Mouse (Mus musculus): ENCODE results near the gene Usp25. TPM values are rescaled to one million over a fixed set of nuclear protein-coding genes. Genes with fewer than 3 reads are reported as not detected.
A peak's percentile ranks its signal among the peaks of the same experiment; 100 is the strongest.

The Usp25 gene
- polyA plus RNA-seq, 1 experiment from 2014 or later = 11.9 TPM

DNA sequence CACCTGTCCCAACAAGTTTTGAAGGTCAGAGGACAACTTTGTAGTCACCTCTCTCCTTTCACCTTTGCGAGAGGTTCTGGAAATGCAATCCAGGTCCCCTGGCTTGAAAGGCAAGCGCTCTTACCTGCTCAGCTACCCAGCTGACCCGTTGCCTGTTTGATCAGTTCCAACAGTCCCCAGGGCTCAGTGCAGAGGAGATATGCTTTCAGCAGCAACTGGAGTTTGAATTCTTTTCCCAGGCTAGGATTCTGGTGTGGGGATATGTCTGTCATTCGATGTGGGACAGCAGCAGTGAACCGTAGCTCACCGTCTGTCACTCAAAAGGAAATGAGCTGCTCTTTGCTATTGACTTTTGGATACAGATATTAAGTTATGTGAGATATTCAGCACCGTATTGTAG, 4.4 kb downstream of the Usp25 start:
- Histone ChIP-seq H3K9ac (replicated peaks) (no peak overlapping the region), H3K4me1 (peaks cover 25% of the 10 kb centered on the region), H3K27ac (replicated peaks) (no peak overlapping the region), H3K4me3 (no peak overlapping the region), H3K27me3 (no peaks in the 10 kb centered on the region), H3K4me2 (replicated peaks) (no peak overlapping the region), H3K9me3 (no peaks in the 10 kb centered on the region), H3K36me3 (no peaks in the 10 kb centered on the region)
- ATAC-seq (replicated peaks) = no peak
- 88% methylated on average over 7 of the region's 7 CpGs for WGBS

DNA sequence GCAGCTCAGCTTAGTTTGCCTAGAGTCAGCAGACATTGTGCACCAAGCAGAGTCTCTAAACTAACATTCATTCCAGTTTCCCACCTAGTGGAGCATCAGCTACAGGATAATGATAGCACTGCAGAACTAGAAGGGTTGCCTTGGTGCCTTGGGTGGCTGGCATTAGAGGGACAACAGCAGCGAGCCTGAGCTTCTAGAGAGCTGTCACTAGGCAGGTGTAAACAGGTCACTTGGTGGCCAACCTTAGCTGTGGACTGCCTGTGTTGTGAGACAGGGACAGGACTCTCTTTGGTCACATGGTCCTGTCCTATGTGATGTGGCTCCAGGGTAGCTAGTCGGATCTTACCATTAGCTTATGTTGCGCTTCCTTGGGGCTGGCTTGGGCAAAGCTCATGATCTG, 6.7 kb downstream of the Usp25 start:
- Histone ChIP-seq H3K4me2 (replicated peaks) (no peak overlapping the region), H3K27ac (replicated peaks) (no peak overlapping the region), H3K36me3 (peaks cover 11% of the 10 kb centered on the region; the same call in 1 of the 2 replicates), H3K9ac (replicated peaks) (no peak overlapping the region), H3K4me3 (no peak overlapping the region), H3K9me3 (no peaks in the 10 kb centered on the region), H3K27me3 (no peaks in the 10 kb centered on the region), H3K4me1 (peaks cover 9% of the 10 kb centered on the region)
- WGBS = 68% methylated on average over 3 of the region's 3 CpGs
- ATAC-seq (replicated peaks) = no peak

DNA sequence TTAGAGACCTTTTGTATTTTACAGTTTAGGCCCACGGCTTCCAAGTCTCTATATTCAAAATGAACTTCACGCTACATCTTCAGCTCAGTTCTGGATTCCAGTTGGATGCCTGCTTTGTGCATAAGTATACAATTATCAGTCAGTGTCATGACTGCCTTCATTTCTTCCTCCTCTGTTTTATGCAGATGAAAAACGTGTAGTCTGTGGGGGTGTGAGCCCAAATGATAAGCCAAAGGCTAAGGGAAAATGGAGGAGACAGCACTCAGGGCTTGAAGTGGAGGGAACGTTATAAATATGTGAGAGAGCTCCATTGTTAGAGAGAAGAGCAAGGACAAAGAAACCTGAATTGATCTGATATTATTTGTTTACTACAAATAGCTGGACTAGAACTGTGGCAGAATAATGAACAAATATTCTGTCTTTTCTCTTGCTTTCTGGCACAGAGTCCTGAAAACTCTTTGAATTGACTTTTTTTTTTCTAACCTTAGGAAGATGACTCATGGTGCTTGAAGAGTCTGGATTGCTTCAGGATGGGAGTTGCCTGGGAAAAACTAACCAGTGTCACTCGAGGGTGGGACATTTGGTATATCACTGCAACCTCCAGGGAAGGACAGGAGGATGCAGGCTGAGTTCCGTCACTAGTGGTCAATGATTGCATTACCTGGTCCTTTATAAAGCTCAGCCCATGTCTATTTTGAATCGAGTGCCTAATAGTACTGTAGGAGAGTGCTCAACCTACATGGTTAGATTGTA, 10.3 kb downstream of the Usp25 start:
- WGBS = 93% methylated on average over 7 of the region's 7 CpGs
- ATAC-seq (replicated peaks) = no peak

DNA sequence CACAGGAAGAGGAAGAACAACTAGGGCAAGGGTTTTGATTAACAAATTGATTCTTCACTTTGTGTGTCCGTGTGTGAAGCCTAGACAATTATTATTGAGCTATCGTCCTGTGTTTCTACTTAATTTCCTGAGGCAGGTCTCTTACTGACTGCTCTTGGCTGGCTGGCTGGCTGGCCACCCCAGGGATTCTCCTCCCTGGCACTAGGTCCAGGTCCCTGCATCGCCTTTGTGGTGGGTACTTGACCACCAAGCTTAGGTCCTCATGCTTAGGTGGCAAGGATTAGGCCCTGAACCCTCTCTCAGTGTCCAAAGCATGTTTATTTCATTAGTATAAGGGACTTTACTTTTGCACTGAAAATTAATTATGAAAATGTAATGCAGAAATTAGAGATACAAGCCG, 12.6 kb downstream of the Usp25 start:
- 93% methylated on average over 4 of the region's 4 CpGs for WGBS
- Histone ChIP-seq H3K27ac (replicated peaks) (no peak overlapping the region), H3K4me3 (no peak overlapping the region), H3K9ac (replicated peaks) (no peak overlapping the region), H3K27me3 (no peaks in the 10 kb centered on the region), H3K36me3 (peaks cover 13% of the 10 kb centered on the region; the same call in 1 of the 2 replicates), H3K9me3 (no peaks in the 10 kb centered on the region), H3K4me2 (replicated peaks) (no peak overlapping the region), H3K4me1 (peaks cover 18% of the 10 kb centered on the region)
- no peak for ATAC-seq (replicated peaks)

More for the DNA sequence above, 10.3 kb downstream of the Usp25 start:
- H3K4me1 ChIP-seq = peaks cover 11% of the 10 kb centered on the region
- H3K27me3 ChIP-seq = no peaks in the 10 kb centered on the region
- no peak overlapping the region for H3K4me2 ChIP-seq (replicated peaks)
- no peak overlapping the region for H3K4me3 ChIP-seq
- no peak overlapping the region for H3K27ac ChIP-seq (replicated peaks)
- no peaks in the 10 kb centered on the region for H3K9me3 ChIP-seq
- peaks cover 13% of the 10 kb centered on the region; the same call in 1 of the 2 replicates for H3K36me3 ChIP-seq
- H3K9ac ChIP-seq (replicated peaks) = no peak overlapping the region

DNA sequence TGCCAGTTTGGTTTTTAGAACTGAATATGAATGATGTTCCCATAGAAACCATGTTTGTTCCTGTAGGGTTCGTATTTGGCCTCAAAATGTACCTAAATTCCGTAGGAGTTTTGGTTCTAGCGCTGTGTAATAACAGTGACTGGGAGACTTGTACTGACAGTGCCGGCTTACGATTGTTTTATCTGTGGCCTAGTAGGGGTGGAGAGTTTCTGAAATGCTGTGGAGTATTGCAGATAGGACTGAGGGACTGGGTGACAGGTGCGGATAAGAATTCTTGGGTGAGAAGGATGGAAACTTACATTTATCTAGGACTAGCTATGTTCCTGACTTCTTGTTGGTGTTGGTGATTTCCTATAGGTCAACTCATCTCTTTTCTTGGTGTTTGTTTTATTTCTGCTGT, 13.4 kb downstream of the Usp25 start:
- ATAC-seq (replicated peaks) = no peak
- no peak overlapping the region for H3K9ac ChIP-seq (replicated peaks)
- peaks cover 13% of the 10 kb centered on the region; the same call in 1 of the 2 replicates for H3K36me3 ChIP-seq
- H3K27ac ChIP-seq (replicated peaks) = no peak overlapping the region
- no peaks in the 10 kb centered on the region for H3K27me3 ChIP-seq
- no peaks in the 10 kb centered on the region for H3K9me3 ChIP-seq
- H3K4me3 ChIP-seq = no peak overlapping the region
- H3K4me1 ChIP-seq = peaks cover 19% of the 10 kb centered on the region
- no peak overlapping the region for H3K4me2 ChIP-seq (replicated peaks)
- WGBS = 94% methylated on average over 6 of the region's 6 CpGs

DNA sequence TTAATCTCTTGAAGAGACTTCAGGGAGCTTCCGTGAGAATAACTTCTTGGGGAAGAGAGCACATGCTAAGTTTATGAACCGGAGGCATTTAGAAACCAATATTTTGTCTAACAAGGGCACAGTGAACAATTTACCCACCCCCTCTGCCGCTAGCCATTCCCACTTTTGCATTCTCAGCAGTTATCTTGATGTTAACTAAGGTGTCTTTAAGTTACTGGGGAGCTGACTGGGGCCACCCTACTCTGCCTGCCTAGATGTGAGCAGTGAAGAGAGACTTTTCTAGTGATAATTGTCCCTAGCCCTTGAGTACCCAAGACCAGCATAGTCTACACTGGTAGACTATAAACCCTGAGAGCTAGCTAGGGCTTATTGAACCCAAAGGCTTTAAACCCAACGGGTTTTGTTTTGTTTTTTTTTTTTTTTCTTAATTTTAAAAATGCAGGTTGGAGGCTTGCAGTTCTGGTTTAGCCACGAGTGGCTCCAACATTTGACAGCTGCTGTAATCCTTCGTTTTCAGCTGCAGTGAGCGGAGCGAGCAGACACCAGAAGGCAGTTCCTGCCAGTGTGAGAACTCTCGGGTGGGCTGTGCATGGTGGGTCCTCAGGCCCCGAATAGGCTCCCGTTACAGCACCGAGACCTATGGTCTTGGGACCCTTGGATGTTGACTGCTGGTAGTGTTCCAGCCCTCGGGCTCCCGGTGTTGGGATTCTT, 14.6 kb downstream of the Usp25 start:
- no peaks in the 10 kb centered on the region for H3K9me3 ChIP-seq
- 74% methylated on average over 14 of the region's 14 CpGs for WGBS
- H3K4me3 ChIP-seq = no peak overlapping the region
- no peak; the same call in 1 of the 2 replicates for ATAC-seq (replicated peaks)
- H3K4me2 ChIP-seq (replicated peaks) = no peak overlapping the region
- H3K27me3 ChIP-seq = no peaks in the 10 kb centered on the region
- H3K36me3 ChIP-seq = peaks cover 13% of the 10 kb centered on the region; the same call in 1 of the 2 replicates
- no peak overlapping the region for H3K9ac ChIP-seq (replicated peaks)
- H3K4me1 ChIP-seq = peaks cover 19% of the 10 kb centered on the region
- no peak overlapping the region; the same call in 1 of the 2 replicates for H3K27ac ChIP-seq (replicated peaks)

DNA sequence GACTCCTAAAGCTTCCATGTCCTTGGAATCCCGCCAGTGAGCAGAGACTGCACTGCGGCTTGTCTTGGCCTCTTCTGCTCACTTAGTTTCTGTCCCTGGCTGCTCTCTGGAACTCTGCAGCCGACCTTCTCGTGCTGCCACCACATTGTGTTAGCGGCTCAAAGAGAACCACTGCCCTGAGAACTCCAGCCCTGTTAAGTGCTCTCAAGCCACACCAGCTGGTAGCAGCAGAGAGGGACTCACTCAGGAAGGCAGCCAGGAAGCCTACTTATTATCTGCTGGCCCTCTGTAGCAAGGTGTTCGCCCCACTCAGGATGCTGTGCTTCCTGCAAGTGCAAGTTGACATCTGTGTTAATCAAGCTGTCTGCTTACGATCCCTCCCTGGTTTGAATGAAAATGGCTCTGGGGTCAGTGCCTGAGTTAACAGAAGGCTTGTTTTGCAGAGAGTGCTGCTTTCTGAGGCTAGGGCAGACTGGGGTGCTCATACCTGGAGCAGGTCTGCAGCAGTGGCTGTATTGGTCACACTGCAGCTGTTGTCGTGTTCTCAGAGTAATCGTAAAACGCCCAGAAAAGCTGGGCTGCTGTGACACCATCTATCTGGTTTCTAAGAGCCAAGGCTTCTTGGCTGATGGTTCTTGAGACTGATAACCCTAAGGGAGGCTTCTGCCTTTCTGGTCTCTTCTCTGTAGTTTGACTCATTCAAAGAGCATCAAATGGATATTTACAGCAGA, 15.3 kb downstream of the Usp25 start:
- Histone ChIP-seq H3K27ac (replicated peaks) (no peak overlapping the region), H3K4me3 (no peak overlapping the region), H3K9me3 (no peaks in the 10 kb centered on the region), H3K4me1 (peaks cover 19% of the 10 kb centered on the region), H3K36me3 (peaks cover 13% of the 10 kb centered on the region; the same call in 1 of the 2 replicates), H3K4me2 (replicated peaks) (no peak overlapping the region), H3K27me3 (no peaks in the 10 kb centered on the region), H3K9ac (replicated peaks) (no peak overlapping the region)
- WGBS = 68% methylated on average over 10 of the region's 10 CpGs
- ATAC-seq (replicated peaks) = no peak; the same call in 1 of the 2 replicates

DNA sequence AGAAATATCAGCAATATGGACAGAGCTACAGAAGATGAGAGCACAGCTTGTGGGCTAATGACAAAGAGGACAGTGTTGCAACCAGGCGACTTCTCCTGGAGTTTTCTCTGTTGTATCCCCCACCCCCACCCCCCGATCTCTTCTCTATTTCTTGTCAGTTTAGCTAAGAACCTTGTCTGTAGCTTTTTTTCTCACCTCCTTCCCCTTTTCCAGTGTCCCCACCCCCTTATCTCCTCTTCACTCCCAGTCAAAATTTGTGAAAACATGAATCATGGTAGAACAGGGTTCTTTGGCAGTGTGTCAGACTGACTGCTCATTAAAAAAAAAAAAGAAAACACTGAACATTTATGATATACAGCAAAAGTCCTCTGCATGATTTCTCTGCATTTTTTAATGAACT, 16.9 kb downstream of the Usp25 start:
- Histone ChIP-seq H3K4me1 (peaks cover 23% of the 10 kb centered on the region), H3K36me3 (0 out of 2 replicates have a peak, but pooled peaks cover under 1% of the 10 kb centered on the region), H3K4me2 (replicated peaks) (no peak overlapping the region), H3K9me3 (no peaks in the 10 kb centered on the region), H3K9ac (replicated peaks) (no peak overlapping the region), H3K4me3 (no peak overlapping the region), H3K27ac (replicated peaks) (no peak overlapping the region), H3K27me3 (no peaks in the 10 kb centered on the region)
- WGBS = 70% methylated on average over 2 of the region's 2 CpGs
- no peak for ATAC-seq (replicated peaks)

DNA sequence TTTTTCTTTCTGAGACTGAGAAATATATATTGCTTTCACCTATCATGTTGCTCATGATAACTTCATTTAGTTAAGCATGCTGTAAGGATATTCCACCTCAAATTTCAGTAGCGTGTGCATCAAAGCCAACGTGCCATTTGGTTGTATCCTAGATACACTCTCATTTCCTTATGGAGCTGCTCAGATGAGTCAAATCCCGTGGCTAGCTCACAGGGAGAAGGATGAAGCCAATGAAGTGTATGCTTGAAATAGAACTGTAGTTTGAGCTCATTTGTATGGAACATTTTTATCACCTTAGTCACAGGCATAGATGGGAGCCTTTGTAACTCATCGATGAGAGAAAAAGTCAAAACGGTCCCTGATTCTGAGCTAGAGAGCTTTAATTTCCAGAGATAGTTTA, 20.8 kb downstream of the Usp25 start:
- H3K4me3 ChIP-seq = no peak overlapping the region
- no peak for ATAC-seq (replicated peaks)
- 88% methylated on average over 5 of the region's 5 CpGs for WGBS

DNA sequence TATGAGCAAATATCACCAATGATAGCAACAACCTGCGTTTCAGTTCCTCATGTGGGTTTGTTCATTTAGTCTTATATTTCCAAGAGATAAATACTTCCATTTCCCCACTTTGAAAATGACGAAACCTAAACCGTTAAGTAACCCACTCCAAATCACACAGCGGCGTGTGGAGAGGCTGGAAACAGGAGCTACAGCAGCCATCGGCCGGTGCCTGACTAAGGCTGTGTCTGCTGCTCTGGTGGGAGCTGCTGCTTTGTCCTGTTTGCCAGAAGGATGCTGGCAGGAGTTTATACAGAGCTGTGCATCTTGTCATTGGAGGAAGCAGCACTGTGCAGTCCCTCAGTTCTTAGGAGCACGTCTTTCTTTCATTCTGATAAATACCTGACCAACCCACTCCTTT, 21.2 kb downstream of the Usp25 start:
- no peak overlapping the region for H3K4me3 ChIP-seq
- H3K27ac ChIP-seq (replicated peaks) = no peak overlapping the region
- ATAC-seq (replicated peaks) = 0 out of 2 replicates have a peak, but pooled peaks have one; percentile 35
- no peaks in the 10 kb centered on the region for H3K27me3 ChIP-seq
- peaks cover 9% of the 10 kb centered on the region for H3K36me3 ChIP-seq
- 87% methylated on average over 8 of the region's 8 CpGs for WGBS
- no peak overlapping the region for H3K9ac ChIP-seq (replicated peaks)
- no peaks in the 10 kb centered on the region for H3K9me3 ChIP-seq
- no peak overlapping the region for H3K4me2 ChIP-seq (replicated peaks)
- H3K4me1 ChIP-seq = peaks cover 14% of the 10 kb centered on the region

More for the DNA sequence above, 20.8 kb downstream of the Usp25 start:
- H3K36me3 ChIP-seq = peaks cover 9% of the 10 kb centered on the region
- H3K27ac ChIP-seq (replicated peaks) = no peak overlapping the region
- H3K4me1 ChIP-seq = peaks cover 14% of the 10 kb centered on the region
- no peak overlapping the region for H3K4me2 ChIP-seq (replicated peaks)
- no peaks in the 10 kb centered on the region for H3K9me3 ChIP-seq
- no peaks in the 10 kb centered on the region for H3K27me3 ChIP-seq
- no peak overlapping the region for H3K9ac ChIP-seq (replicated peaks)

DNA sequence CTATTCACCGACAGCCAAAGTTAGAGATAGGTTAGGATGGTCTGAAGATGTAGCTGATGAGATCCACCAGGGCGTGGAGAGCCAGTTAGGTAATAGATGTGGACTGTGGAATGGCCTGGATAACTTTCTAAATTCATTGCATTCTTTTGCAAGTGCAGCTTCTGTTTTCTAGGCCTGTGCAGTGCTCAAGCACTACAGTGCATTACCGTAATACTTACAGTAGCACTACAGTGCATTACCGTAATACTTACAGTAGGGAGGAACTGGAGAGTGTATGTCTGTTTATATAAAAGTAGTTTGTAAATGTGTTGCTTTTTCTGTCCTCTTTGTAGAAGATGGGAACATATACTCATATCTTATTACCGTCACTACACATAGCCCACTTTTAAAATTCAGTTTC, 28.1 kb downstream of the Usp25 start:
- Histone ChIP-seq H3K4me1 (no peaks in the 10 kb centered on the region), H3K27me3 (no peaks in the 10 kb centered on the region), H3K9ac (replicated peaks) (no peak overlapping the region), H3K4me3 (no peak overlapping the region), H3K9me3 (no peaks in the 10 kb centered on the region), H3K27ac (replicated peaks) (no peak overlapping the region), H3K36me3 (peaks cover 9% of the 10 kb centered on the region), H3K4me2 (replicated peaks) (no peak overlapping the region)
- WGBS = 90% methylated on average over 5 of the region's 5 CpGs
- ATAC-seq (replicated peaks) = no peak

DNA sequence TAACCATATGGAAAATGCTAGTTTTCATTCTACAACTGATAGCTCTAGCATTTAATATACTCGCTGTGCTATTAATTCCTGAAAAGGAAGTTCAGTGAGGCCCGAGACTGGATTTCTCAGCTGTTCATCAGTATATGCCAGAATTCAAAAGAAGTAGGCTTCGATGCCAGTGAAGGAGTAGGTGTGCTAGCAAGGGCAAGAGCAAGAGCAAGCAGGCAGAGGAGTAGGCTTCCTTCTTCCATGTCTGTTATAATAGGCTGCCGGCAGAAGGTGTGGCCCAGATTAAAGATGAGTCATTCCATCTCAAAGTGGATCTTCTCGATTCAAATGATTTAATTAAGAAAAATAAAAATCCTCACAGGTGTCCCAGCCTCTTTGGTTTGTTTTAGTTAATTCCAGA, 30.0 kb downstream of the Usp25 start:
- Histone ChIP-seq H3K4me2 (replicated peaks) (no peak overlapping the region), H3K36me3 (peaks cover 5% of the 10 kb centered on the region; the same call in 1 of the 2 replicates), H3K9ac (replicated peaks) (no peak overlapping the region), H3K4me1 (no peaks in the 10 kb centered on the region), H3K9me3 (no peaks in the 10 kb centered on the region), H3K4me3 (no peak overlapping the region), H3K27ac (replicated peaks) (no peak overlapping the region), H3K27me3 (no peaks in the 10 kb centered on the region)
- 92% methylated on average over 5 of the region's 5 CpGs for WGBS
- ATAC-seq (replicated peaks) = no peak
